Mouse (Mus musculus): ENCODE results near the gene Trp53bp2.

- TF ChIP-seq GATA1 (IDR thresholded peaks at IDR 0.05; ENCODE audit: borderline replicate concordance, low read length) (no peak), FLI1 (IDR thresholded peaks at IDR 0.05; ENCODE audit: low read length) (no peak)
Observed at GRCm38 (mm10) chr1:182408684-182409327, at the start of gene Trp53bp2.

Measured in megakaryocyte, embryonic 14.5 days (primary cell).